Mouse (Mus musculus) brain, adult 2 months (tissue): ENCODE results near the gene Prox2.
"Not testable (repeated sequence)": the region's sequence is repeated elsewhere in the genome, so short reads cannot be mapped to it uniquely, and the experiment has no call there.

Source experiments
- DNase-seq: peaks from one replicate; pipeline ENCODE4 v3.0.0; 2011; ENCODE audit warnings: low read depth, low spot score

Gene Prox2

GRCm38 (mm10) chr12:85110698-85111592 lies at the start of gene Prox2, which contains the start of gene Dlst:
Prox2 (minus strand) TSS chr12:85110759.
Dlst (plus strand) TSS chr12:85110833.
- peak; percentile 94 for DNase-seq

GRCm38 (mm10) chr12:85159592-85159991 lies 49.0 kb upstream of the Prox2 start:
- no peak for DNase-seq

- DNase-seq: no peak
Measured at GRCm38 (mm10) chr12:85158801-85159200, 48.2 kb upstream of the Prox2 start.

GRCm38 (mm10) chr12:85157797-85158460 lies 47.4 kb upstream of the Prox2 start:
- no peak for DNase-seq

GRCm38 (mm10) chr12:85156324-85156723 lies 45.8 kb upstream of the Prox2 start:
- DNase-seq: peak; percentile 71

GRCm38 (mm10) chr12:85153011-85153410 lies 42.5 kb upstream of the Prox2 start:
- no peak for DNase-seq

- peak; percentile 97 for DNase-seq
Measured at GRCm38 (mm10) chr12:85151002-85151774, 40.6 kb upstream of the Prox2 start, which contains the start of gene Rps6kl1. Rps6kl1 (minus strand) TSS chr12:85151264.

GRCm38 (mm10) chr12:85150321-85151001 lies 39.9 kb upstream of the Prox2 start:
- DNase-seq: no peak

- no peak for DNase-seq
Measured at GRCm38 (mm10) chr12:85146881-85147280, 36.3 kb upstream of the Prox2 start.

GRCm38 (mm10) chr12:85146355-85146754 lies 35.8 kb upstream of the Prox2 start:
- no peak for DNase-seq

- DNase-seq: no peak
Measured at GRCm38 (mm10) chr12:85145630-85146029, 35.1 kb upstream of the Prox2 start.

GRCm38 (mm10) chr12:85144821-85145220 lies 34.3 kb upstream of the Prox2 start:
- no peak for DNase-seq

- DNase-seq: not testable (repeated sequence)
Measured at GRCm38 (mm10) chr12:85144276-85144675, 33.7 kb upstream of the Prox2 start.

- DNase-seq: peak; percentile 90
Measured at GRCm38 (mm10) chr12:85142803-85143202, 32.2 kb upstream of the Prox2 start.

- DNase-seq: no peak
Measured at GRCm38 (mm10) chr12:85141096-85141495, 30.5 kb upstream of the Prox2 start.

- DNase-seq: no peak
Measured at GRCm38 (mm10) chr12:85140036-85140701, 29.6 kb upstream of the Prox2 start.

- DNase-seq: no peak
Measured at GRCm38 (mm10) chr12:85136627-85137026, 26.1 kb upstream of the Prox2 start.

- peak; percentile 76 for DNase-seq
Measured at GRCm38 (mm10) chr12:85135513-85136470, 25.2 kb upstream of the Prox2 start.

- DNase-seq: no peak
Measured at GRCm38 (mm10) chr12:85134043-85134794, 23.7 kb upstream of the Prox2 start.
